Mouse (Mus musculus) T-helper 17 cell (primary cell): Measurements from ENCODE around the gene Pxmp4.

Source experiments
- in situ Hi-C, 2 experiments: fragments of 300-600 bp; cut with MboI, MseI; formaldehyde crosslinking; loops; 1 replicate in 1 of 2; 2 replicates in 1 of 2; pipeline ENCODE4 v1.15.1; 2025; ENCODE audit warnings: high pct_unique_total_duplicates in 2 of 2

The Pxmp4 gene

GRCm38 (mm10) chr2:154603638-154604153 lies at the start of gene Pxmp4:
TSS of gene Pxmp4 (minus strand) at chr2:154603708.
- in situ Hi-C loops: no loop called here

- in situ Hi-C loops: no loop called here
Observed at GRCm38 (mm10) chr2:154651363-154651762, 47.9 kb upstream of the Pxmp4 start, which contains the start of gene Chmp4b. TSS of gene Chmp4b (plus strand) at chr2:154651705.

GRCm38 (mm10) chr2:154650404-154650803 lies 46.9 kb upstream of the Pxmp4 start:
- in situ Hi-C loops: no loop called here

- in situ Hi-C loops: no loop called here
Observed at GRCm38 (mm10) chr2:154648086-154648485, 44.6 kb upstream of the Pxmp4 start.

GRCm38 (mm10) chr2:154646634-154647033 lies 43.1 kb upstream of the Pxmp4 start:
- in situ Hi-C loops: no loop called here

GRCm38 (mm10) chr2:154642712-154643385 lies 39.3 kb upstream of the Pxmp4 start:
- in situ Hi-C loops: no loop called here

- in situ Hi-C loops: no loop called here
Observed at GRCm38 (mm10) chr2:154642005-154642459, 38.5 kb upstream of the Pxmp4 start.

- in situ Hi-C loops: no loop called here
Observed at GRCm38 (mm10) chr2:154641176-154641575, 37.7 kb upstream of the Pxmp4 start.

- in situ Hi-C loops: loop anchor here in 1 of 2 experiments (10.0 kb wide), 1 partner anchor 1396 kb away; no protein-coding TSS in a partner anchor
Observed at GRCm38 (mm10) chr2:154639115-154639514, 35.6 kb upstream of the Pxmp4 start.

- in situ Hi-C loops: loop anchor here in 1 of 2 experiments (10.0 kb wide), 1 partner anchor 1396 kb away; no protein-coding TSS in a partner anchor
Observed at GRCm38 (mm10) chr2:154638521-154638920, 35.0 kb upstream of the Pxmp4 start.

GRCm38 (mm10) chr2:154635826-154636225 lies 32.3 kb upstream of the Pxmp4 start:
- in situ Hi-C loops: loop anchor here in 1 of 2 experiments (10.0 kb wide), 1 partner anchor 1399 kb away; no protein-coding TSS in a partner anchor

GRCm38 (mm10) chr2:154633876-154634644 lies 30.6 kb upstream of the Pxmp4 start:
- in situ Hi-C loops: loop anchor here in 1 of 2 experiments (10.0 kb wide), 1 partner anchor 1401 kb away; no protein-coding TSS in a partner anchor

- in situ Hi-C loops: loop anchor here in 1 of 2 experiments (10.0 kb wide), 1 partner anchor 1402 kb away; no protein-coding TSS in a partner anchor
Observed at GRCm38 (mm10) chr2:154633039-154633742, 29.7 kb upstream of the Pxmp4 start.

- in situ Hi-C loops: loop anchor here in 1 of 2 experiments (10.0 kb wide), 1 partner anchor 1403 kb away; no protein-coding TSS in a partner anchor
Observed at GRCm38 (mm10) chr2:154632203-154632780, 28.8 kb upstream of the Pxmp4 start.

- in situ Hi-C loops: loop anchor here in 1 of 2 experiments (10.0 kb wide), 1 partner anchor 1404 kb away; no protein-coding TSS in a partner anchor
Observed at GRCm38 (mm10) chr2:154630531-154630930, 27.0 kb upstream of the Pxmp4 start.

GRCm38 (mm10) chr2:154624137-154624536 lies 20.6 kb upstream of the Pxmp4 start:
- in situ Hi-C loops: no loop called here

- in situ Hi-C loops: no loop called here
Observed at GRCm38 (mm10) chr2:154621684-154622083, 18.2 kb upstream of the Pxmp4 start.

GRCm38 (mm10) chr2:154617061-154617460 lies 13.6 kb upstream of the Pxmp4 start:
- in situ Hi-C loops: no loop called here

- in situ Hi-C loops: no loop called here
Observed at GRCm38 (mm10) chr2:154615674-154616073, 12.2 kb upstream of the Pxmp4 start.

- in situ Hi-C loops: no loop called here
Observed at GRCm38 (mm10) chr2:154614841-154615576, 11.5 kb upstream of the Pxmp4 start.
